Mouse (Mus musculus) liver, adult 10 weeks (tissue): ENCODE results near the gene Olfr742. TPM values are rescaled to one million over a fixed set of nuclear protein-coding genes. Genes with fewer than 3 reads are reported as not detected.

Experiments
- polyA plus RNA-seq: library from polyadenylated mRNA; stranded (reverse); fragments of 350-450 nt; fragmentation: Illumina TruSeq; extraction: RNeasy Lipid Tissue Mini Kit (QIAGEN cat#74804); gene quantifications from one replicate; pipeline ENCODE4 v1.2.3, GENCODE M21; 2014; ENCODE audit warnings: low read depth, low replicate concordance

The Olfr742 gene
- not detected for polyA plus RNA-seq

GRCm38 (mm10) chr14:50503300-50503699 is at the start of gene Olfr742:
Gene Olfr742, plus strand, starts transcription at chr14:50503600.

GRCm38 (mm10) chr14:50472438-50472837 is 31.0 kb upstream of the Olfr742 start, which contains the start of gene Olfr741:
Gene Olfr741, plus strand, starts transcription at chr14:50472738.

GRCm38 (mm10) chr14:50521539-50521938 is 18.1 kb downstream of the Olfr742 start, which contains the start of gene Olfr743:
Gene Olfr743, plus strand, starts transcription at chr14:50521839.

Other genes starting within 250 kb of the Olfr742 start
- gene Olfr732, start 219.4 kb upstream of the Olfr742 start, polyA plus RNA-seq = not detected
- not detected for gene Olfr733, start 202.1 kb upstream of the Olfr742 start, polyA plus RNA-seq
- gene Olfr734, start 176.8 kb upstream of the Olfr742 start, polyA plus RNA-seq = not detected
- gene Olfr735, start 154.7 kb upstream of the Olfr742 start, polyA plus RNA-seq = not detected
- gene Tlr11, start 145.7 kb upstream of the Olfr742 start, polyA plus RNA-seq = 0.42 TPM
- gene Olfr736, start 122.4 kb upstream of the Olfr742 start, polyA plus RNA-seq = not detected
- gene Olfr738, start 96.0 kb upstream of the Olfr742 start, polyA plus RNA-seq = not detected
- not detected for gene Olfr739, start 85.0 kb upstream of the Olfr742 start, polyA plus RNA-seq
- gene Olfr740, start 58.1 kb upstream of the Olfr742 start, polyA plus RNA-seq = not detected
- gene Olfr741, start 30.9 kb upstream of the Olfr742 start, polyA plus RNA-seq = not detected
- not detected for gene Olfr743, start 18.2 kb downstream of the Olfr742 start, polyA plus RNA-seq
- not detected for gene Olfr744, start 111.3 kb downstream of the Olfr742 start, polyA plus RNA-seq
- not detected for gene Olfr745, start 135.8 kb downstream of the Olfr742 start, polyA plus RNA-seq
- not detected for gene Olfr746, start 143.5 kb downstream of the Olfr742 start, polyA plus RNA-seq
- not detected for gene Olfr747, start 189.6 kb downstream of the Olfr742 start, polyA plus RNA-seq
- not detected for gene Olfr748, start 203.8 kb downstream of the Olfr742 start, polyA plus RNA-seq
- not detected for gene Olfr749, start 241.5 kb downstream of the Olfr742 start, polyA plus RNA-seq